Mouse (Mus musculus) hindbrain, embryonic 16.5 days (tissue): Measurements from ENCODE around the gene Kcnh3. TPM values are rescaled to one million over a fixed set of nuclear protein-coding genes. Genes with fewer than 3 reads are reported as not detected.
A peak's percentile ranks its signal among the peaks of the same experiment; 100 is the strongest.

Experiments
- ATAC-seq: fragments of 200-750 bp; cut with Nextera tagmentation; 2 replicates; pipeline ENCODE4 v1.8.0; 2017; ENCODE audit warnings: moderate TSS enrichment, moderate library complexity
- H3K27ac ChIP-seq: fragments of 300-500 bp; sonication (generic); 2 replicates; pipeline ENCODE4 v1.5.1; 2014; ENCODE audit warnings: low read depth, mild to moderate bottlenecking, control low read depth, low read length, moderate library complexity
- H3K27me3 ChIP-seq: fragments of 300-500 bp; sonication (generic); replicated peaks from 2 replicates; pipeline ENCODE4 v1.6.1; 2014; ENCODE audit warnings: low read length; ENCODE audit not compliant: control insufficient read depth, insufficient read depth
- H3K36me3 ChIP-seq: fragments of 300-500 bp; sonication (generic); 2 replicates; pipeline ENCODE4 v1.6.1; 2014; ENCODE audit warnings: mild to moderate bottlenecking, low read length, moderate library complexity, mixed read lengths; ENCODE audit not compliant: control insufficient read depth, insufficient read depth
- H3K4me1 ChIP-seq: fragments of 300-500 bp; sonication (generic); 2 replicates; pipeline ENCODE4 v1.6.1; 2014; ENCODE audit warnings: low read depth, low read length; ENCODE audit not compliant: control insufficient read depth, insufficient read depth
- H3K4me2 ChIP-seq: fragments of 300-500 bp; sonication (generic); 2 replicates; pipeline ENCODE4 v1.6.1; 2014; ENCODE audit warnings: mild to moderate bottlenecking, low read length, control low read depth, moderate library complexity
- H3K4me3 ChIP-seq: fragments of 300-500 bp; sonication (generic); 2 replicates; pipeline ENCODE4 v1.5.1; 2014; ENCODE audit warnings: mild to moderate bottlenecking, low read length, control low read depth, moderate library complexity
- H3K9ac ChIP-seq: fragments of 300-500 bp; sonication (generic); 2 replicates; pipeline ENCODE4 v1.6.1; 2014; ENCODE audit warnings: low read depth, mild to moderate bottlenecking, control low read depth, low read length, moderate library complexity
- H3K9me3 ChIP-seq: fragments of 300-500 bp; sonication (generic); 2 replicates; pipeline ENCODE4 v1.6.1; 2014; ENCODE audit warnings: mild to moderate bottlenecking, low read length, moderate library complexity; ENCODE audit not compliant: control insufficient read depth
- WGBS: fragments of 180-500 bp; shearing (Covaris S2); extraction: QIAGEN DNeasy Blood & Tissue Kit; methylation state at CpG from one replicate; pipeline ENCODE4 v1.1.7; 2014; 5-methylcytosine and 5-hydroxymethylcytosine counted together
- polyA plus RNA-seq: library from polyadenylated mRNA; unstranded; fragments of >200 nt; fragmentation: Nextera tagmentation; extraction: Ambion mirVana; gene quantifications from 2 replicates; pipeline ENCODE4 v1.2.1, GENCODE M21; 2015

Kcnh3 gene
- 1.1 TPM in 2 replicates for polyA plus RNA-seq

DNA sequence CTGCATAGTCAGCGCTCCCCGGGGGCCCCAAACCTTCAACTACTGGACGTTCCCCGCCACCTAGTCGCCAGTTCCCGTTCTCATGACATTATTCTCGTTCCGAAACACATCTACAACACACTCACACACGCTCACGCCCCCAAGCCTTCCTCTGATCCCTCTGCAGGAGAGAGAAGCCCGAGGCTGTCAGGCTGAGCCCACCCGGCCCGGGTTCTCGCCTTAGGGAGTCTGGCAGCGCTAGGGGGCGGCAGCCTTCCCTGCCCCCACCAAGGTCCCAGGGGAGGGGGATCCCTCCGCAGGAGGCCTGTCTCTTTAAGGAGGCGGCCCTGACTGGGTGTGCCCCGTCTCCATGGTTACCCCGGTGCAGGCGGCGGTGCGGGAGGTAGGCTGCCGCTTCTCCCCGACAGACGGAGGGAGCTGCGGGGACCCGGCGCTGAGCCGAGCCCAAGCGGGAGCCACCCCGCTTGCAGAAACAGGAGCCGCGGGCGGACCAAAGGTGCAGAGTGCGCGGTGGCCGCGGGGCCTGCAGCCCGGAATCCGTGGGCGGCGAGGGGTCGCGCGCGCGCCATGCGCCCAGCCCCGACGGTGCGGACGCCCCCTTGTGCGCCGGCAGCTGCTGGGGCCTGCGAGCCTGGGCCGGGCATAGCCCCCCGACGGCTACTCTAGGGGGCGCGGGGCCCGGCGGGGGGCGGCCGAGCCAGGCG, at the start of gene Kcnh3:
Gene Kcnh3, plus strand, starts transcription at position 654 of the 704 bp plus-strand sequence.
- Histone ChIP-seq H3K27ac (no peak within 1 kb of the TSS), H3K9me3 (no peaks in the 10 kb centered on the region), H3K36me3 (no peaks in the 10 kb centered on the region), H3K27me3 (peaks cover 63% of the 10 kb centered on the region), H3K4me3 (peak within 1 kb of the TSS; percentile 33), H3K9ac (peak within 1 kb of the TSS; percentile 24; the same call in 1 of the 2 replicates), H3K4me1 (peaks cover 23% of the 10 kb centered on the region), H3K4me2 (peak within 1 kb of the TSS; percentile 52)
- peak; percentile 48; the same call in 1 of the 2 replicates for ATAC-seq
- WGBS: under 1% methylated on average over 46 of the region's 66 CpGs

DNA sequence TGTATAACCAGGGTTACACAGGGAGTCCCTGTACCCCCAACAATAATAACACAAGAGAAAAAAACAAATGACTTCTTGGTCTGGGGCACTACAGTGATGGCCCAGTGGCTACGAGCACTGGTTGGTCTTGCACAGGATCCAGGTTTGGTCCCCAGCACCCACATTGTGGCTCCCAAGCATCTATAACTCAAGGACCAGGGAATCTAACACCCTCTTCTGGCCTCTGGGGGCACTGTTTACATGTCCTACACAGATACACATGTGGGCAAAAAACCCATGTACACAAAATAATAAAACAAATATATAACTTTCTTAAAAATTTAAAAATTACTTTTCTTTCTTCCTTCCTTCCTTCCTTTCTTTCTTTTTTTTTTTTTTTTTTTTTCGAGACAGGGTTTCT, 45.0 kb upstream of the Kcnh3 start:
- Histone ChIP-seq H3K4me2 (no peak overlapping the region), H3K27me3 (no peaks in the 10 kb centered on the region), H3K36me3 (peaks cover 18% of the 10 kb centered on the region), H3K9ac (no peak overlapping the region), H3K9me3 (no peaks in the 10 kb centered on the region), H3K4me3 (no peak overlapping the region), H3K4me1 (no peaks in the 10 kb centered on the region), H3K27ac (no peak overlapping the region)
- WGBS: 87% methylated on average over 2 of the region's 2 CpGs
- ATAC-seq: no peak

DNA sequence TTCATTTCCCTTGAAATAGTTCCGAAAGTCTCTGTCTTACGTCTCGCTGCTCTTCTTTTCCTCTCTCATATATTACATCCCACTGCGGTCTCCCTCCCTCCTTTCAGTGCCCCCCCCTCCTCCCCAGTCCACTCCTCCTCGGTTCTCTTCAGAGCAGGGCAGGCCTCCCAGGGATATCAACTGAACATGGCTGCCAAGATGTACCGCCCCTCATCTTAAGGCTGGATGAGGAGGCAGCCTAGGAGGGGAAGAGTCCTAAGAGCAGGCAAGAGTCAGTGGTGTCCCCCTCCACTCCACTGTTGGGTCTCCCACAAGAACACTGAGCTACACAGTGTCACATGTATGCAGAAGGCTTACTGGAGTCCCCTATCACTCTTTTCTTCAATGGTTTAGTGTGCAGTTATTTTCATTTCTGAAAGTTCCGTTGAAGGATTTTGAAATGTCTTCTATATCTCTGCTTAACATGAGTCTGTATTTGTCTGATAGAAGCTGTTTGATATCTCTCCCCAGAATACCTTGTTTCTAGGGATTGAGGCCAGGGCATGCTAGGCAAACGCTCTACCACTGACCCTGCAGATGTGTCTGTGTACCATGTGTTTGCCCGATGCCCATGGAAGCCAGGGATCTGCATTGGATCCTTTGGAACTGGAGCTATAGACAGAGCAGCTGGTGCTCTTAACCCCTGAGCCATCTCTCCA, 40.3 kb upstream of the Kcnh3 start:
- Histone ChIP-seq H3K9me3 (no peaks in the 10 kb centered on the region), H3K4me3 (no peak overlapping the region), H3K27ac (no peak overlapping the region), H3K27me3 (no peaks in the 10 kb centered on the region), H3K9ac (no peak overlapping the region), H3K36me3 (peaks cover 24% of the 10 kb centered on the region), H3K4me1 (no peaks in the 10 kb centered on the region), H3K4me2 (no peak overlapping the region)
- ATAC-seq: no peak
- 91% methylated on average over 9 of the region's 9 CpGs for WGBS

DNA sequence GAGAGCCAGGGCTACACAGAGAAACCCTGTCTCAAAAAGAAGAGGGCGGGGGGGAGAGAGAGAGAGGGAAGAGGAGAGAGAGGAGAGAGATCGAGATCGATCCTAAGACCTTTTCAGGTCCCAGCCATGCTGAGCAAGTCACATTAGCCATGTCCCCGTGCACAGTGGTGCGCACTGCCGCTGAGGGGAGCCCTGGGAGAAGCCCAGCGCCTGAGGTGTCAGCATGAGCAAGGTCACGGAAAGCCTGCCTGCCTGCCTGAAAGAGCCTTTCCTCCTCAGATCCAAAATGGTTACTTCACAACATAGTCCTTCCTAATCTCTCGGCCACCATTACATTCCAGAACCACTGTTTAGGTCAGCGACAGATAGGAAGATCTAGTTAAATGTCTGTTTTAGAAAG, 30.3 kb upstream of the Kcnh3 start:
- Histone ChIP-seq H3K9ac (no peak overlapping the region), H3K4me2 (no peak overlapping the region), H3K9me3 (no peaks in the 10 kb centered on the region), H3K27me3 (no peaks in the 10 kb centered on the region), H3K27ac (no peak overlapping the region), H3K36me3 (peaks cover 6% of the 10 kb centered on the region; the same call in 1 of the 2 replicates), H3K4me3 (no peak overlapping the region), H3K4me1 (no peaks in the 10 kb centered on the region)
- WGBS: 64% methylated on average over 10 of the region's 10 CpGs
- no peak for ATAC-seq

DNA sequence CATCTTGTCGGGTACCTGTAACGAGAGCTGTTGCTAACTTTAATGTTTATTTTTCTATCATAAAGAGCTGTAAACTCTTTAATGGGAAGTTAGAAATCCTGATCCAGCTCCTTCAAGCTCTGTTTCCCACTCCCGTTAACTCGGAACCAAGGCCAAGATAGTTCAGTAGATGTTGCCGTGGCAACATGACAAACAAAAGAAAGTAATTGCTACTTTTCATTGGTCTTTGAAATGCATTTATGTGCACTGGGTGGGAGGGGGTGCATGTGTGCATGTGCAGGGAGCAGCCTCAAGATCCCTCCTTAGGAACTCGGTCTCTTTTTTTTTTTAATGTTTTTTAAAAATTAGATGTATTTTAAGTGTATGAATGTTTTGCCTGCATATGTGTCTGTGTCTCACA, 29.6 kb upstream of the Kcnh3 start:
- no peak overlapping the region for H3K4me2 ChIP-seq
- no peak overlapping the region for H3K9ac ChIP-seq
- ATAC-seq: 0 out of 2 replicates have a peak, but pooled peaks have one; percentile 61
- no peaks in the 10 kb centered on the region for H3K27me3 ChIP-seq
- 41% methylated on average over 6 of the region's 6 CpGs for WGBS
- H3K4me1 ChIP-seq: no peaks in the 10 kb centered on the region
- H3K27ac ChIP-seq: no peak overlapping the region
- no peaks in the 10 kb centered on the region for H3K9me3 ChIP-seq
- no peak overlapping the region for H3K4me3 ChIP-seq
- H3K36me3 ChIP-seq: peaks cover 8% of the 10 kb centered on the region; the same call in 1 of the 2 replicates

DNA sequence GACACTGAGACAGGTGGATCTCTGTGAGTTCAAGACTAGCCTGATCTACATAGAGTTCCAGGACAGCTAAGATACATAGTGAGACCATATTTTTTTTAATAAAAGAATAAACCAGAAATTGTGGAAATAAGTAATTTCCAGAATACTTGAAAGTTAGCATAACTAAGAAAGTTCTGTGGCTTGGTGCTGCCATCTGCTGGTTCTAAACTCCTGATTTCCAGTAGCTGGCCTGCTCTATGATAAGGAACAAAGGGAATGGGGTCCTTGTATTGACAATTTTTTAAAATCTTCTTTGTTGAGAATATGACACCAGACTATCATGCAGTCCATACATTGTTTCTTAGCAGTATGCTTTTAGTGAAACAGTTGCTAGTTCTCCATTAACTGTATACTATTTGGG, 25.9 kb upstream of the Kcnh3 start:
- no peaks in the 10 kb centered on the region for H3K9me3 ChIP-seq
- ATAC-seq: no peak
- no peaks in the 10 kb centered on the region for H3K27me3 ChIP-seq
- H3K4me2 ChIP-seq: no peak overlapping the region
- no peak overlapping the region for H3K4me3 ChIP-seq
- H3K27ac ChIP-seq: no peak overlapping the region
- no peak overlapping the region for H3K9ac ChIP-seq
- H3K4me1 ChIP-seq: no peaks in the 10 kb centered on the region
- 0 out of 2 replicates have a peak, but pooled peaks cover 5% of the 10 kb centered on the region for H3K36me3 ChIP-seq

DNA sequence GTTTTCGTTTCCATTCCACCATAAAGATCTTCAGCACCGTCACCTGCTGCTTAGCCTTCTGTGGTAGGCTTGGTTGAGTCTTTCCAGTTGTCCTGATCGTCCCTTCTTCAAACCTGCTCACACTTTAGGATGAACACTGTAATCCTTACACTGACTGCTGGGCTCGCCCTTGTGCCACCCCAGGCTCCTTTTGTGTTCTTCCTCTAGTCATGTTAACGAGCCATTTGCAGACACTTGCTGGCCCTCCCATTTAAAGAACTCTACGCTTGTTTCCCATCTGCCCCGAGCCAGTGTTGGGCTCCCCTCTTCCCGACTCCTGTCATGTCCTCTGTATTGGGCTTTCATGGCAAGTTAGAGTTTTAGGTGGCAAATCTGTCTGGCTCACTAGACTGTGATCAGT, 18.7 kb upstream of the Kcnh3 start:
- H3K4me3 ChIP-seq: no peak overlapping the region
- WGBS: 73% methylated on average over 8 of the region's 8 CpGs
- no peaks in the 10 kb centered on the region for H3K9me3 ChIP-seq
- H3K36me3 ChIP-seq: peaks cover 9% of the 10 kb centered on the region
- H3K27me3 ChIP-seq: no peaks in the 10 kb centered on the region
- H3K4me1 ChIP-seq: no peaks in the 10 kb centered on the region
- no peak overlapping the region for H3K4me2 ChIP-seq
- H3K27ac ChIP-seq: no peak overlapping the region
- no peak for ATAC-seq
- no peak overlapping the region for H3K9ac ChIP-seq

DNA sequence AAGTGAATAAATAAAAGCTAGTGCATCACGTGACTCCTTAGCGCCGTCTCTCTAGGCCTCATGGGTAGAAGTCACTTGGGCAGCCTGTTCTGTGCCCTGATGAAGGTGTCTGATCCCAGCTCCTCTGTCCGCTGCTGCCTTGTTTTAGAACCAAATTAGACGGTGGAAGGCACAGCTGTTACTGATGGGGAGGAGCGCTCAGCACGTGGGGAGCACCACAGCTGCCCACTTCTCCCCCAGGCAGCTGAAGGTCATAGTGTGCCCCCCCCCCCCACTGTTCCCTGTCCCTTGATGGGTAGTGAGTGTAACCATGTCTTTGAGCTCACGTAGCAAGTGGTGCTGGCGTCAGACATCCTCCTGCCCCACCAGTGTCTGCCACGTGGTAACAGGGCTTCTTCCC, 11.5 kb upstream of the Kcnh3 start:
- H3K27ac ChIP-seq: no peak overlapping the region
- H3K36me3 ChIP-seq: peaks cover 19% of the 10 kb centered on the region
- no peaks in the 10 kb centered on the region for H3K9me3 ChIP-seq
- no peak overlapping the region for H3K4me2 ChIP-seq
- H3K9ac ChIP-seq: no peak overlapping the region
- H3K27me3 ChIP-seq: no peaks in the 10 kb centered on the region
- no peak for ATAC-seq
- no peak overlapping the region for H3K4me3 ChIP-seq
- 88% methylated on average over 10 of the region's 10 CpGs for WGBS
- no peaks in the 10 kb centered on the region for H3K4me1 ChIP-seq

DNA sequence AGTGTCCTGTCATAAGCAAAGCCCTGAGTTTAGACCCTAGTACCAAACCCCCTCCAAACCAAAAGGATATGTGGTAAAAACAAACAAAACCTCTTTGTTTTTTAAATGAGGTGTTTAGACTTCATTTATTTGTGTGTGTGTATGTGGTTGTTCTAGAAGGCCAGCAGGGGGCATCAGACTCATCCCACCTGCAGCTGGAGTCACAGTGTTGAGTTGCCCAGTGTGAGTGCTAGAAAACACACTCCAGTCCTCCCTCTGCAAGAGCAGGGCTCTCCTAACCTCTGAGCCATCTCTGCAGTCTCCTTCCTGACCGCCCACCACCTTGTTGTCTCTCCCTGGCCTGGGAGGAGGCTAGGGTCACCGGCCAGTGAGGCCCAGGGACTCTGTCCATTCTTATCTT, 9.7 kb upstream of the Kcnh3 start:
- WGBS: 80% methylated on average over 2 of the region's 2 CpGs
- no peaks in the 10 kb centered on the region for H3K4me1 ChIP-seq
- H3K27ac ChIP-seq: no peak overlapping the region
- ATAC-seq: no peak
- no peak overlapping the region for H3K9ac ChIP-seq
- no peak overlapping the region for H3K4me3 ChIP-seq
- no peak overlapping the region for H3K4me2 ChIP-seq
- no peaks in the 10 kb centered on the region; the same call in 1 of the 2 replicates for H3K27me3 ChIP-seq
- peaks cover 11% of the 10 kb centered on the region for H3K36me3 ChIP-seq
- H3K9me3 ChIP-seq: no peaks in the 10 kb centered on the region
